Mouse (Mus musculus) skeletal muscle tissue, adult 2 months (tissue): ENCODE results near the gene Krtap4-6.
"Not testable (repeated sequence)": the region's sequence is repeated elsewhere in the genome, so short reads cannot be mapped to it uniquely, and the experiment has no call there.

Experiments used
- DNase-seq: peaks from one replicate; pipeline ENCODE4 v3.0.0-alpha.2; 2012; ENCODE audit warnings: low read depth, low spot score

Krtap4-6 gene

DNA sequence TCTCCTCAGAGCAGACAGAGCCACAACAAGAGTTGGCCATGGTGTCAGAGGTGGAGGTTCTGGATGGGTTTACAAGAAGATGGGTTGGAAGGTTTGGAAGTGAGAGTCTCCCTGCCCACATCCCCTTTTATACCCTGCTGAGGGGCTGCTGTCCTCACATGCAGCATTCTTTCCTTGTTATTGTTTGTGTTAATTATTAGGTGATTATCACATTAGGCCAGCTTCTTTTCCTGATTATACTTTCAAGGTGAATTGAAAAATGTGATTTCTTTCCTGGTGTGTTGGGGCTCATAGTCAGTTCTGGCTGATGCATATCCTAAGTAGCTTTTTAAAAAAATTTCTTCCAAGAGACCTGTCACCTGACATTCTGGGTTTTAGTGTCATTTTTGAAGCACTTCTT is at the start of gene Krtap4-6:
Gene Krtap4-6 (minus strand): TSS at position 101 of the 400 bp plus-strand sequence.
- DNase-seq = no peak

DNA sequence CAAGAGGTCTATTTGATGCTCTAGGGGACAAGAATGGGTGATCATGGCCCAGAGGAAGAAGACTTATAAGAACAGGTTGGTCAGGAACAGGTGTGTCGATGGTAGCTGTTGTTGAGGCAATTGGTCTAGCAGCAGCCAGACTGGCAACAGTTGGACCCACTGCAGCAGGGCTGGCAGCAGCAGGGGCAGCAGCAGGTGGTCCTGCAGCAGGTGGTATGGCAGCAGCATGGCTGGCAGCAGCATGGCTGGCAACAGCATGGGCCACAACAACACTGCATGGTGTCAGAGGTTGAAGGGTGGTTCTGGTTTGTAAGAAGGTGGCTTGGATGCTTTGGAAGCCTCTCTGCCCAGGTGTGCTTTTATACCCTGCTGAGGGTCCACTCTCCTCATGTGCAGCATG is 24.7 kb upstream of the Krtap4-6 start, which contains the start of gene Gm14190:
Gene Gm14190 (minus strand): TSS at position 278 of the 400 bp plus-strand sequence.
- DNase-seq = no peak

DNA sequence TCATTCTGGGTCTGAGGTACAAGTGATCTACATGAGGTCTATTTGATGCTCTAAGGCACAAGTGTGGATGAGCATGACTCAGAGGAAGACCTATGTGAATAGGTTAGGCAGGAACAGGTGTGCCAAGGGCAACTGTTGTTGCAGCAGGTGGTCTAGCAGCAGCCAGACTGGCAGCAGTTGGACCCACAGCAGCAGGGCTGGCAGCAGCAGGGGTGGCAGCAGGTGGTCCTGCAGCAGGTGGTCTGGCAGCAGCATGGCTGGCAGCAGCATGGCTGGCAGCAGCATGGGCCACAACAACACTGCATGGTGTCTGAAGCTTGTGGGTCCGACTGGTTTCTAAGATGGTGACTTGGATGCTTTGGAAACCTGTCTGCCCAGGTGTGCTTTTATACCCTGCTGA is 19.5 kb upstream of the Krtap4-6 start:
- not testable (repeated sequence) for DNase-seq

DNA sequence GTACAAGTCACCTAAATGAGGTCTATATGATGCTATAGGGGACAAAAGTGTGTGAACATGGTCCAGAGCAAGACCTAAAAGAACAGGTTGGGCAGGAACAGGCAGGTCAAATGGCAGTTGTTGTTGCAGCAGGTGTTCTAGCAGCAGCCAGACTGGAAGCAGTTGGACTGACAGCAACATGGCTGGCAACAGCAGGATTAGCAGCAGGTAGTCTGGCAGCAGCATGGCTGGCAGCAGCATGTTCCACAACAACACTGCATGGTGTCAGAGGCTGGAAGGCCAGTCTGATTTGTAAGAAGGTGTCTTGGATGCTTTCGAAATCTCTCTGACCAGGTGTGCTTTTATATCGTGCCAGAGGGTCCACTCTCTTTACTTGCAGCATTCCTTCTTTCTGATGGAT is 17.7 kb upstream of the Krtap4-6 start:
- no peak for DNase-seq

DNA sequence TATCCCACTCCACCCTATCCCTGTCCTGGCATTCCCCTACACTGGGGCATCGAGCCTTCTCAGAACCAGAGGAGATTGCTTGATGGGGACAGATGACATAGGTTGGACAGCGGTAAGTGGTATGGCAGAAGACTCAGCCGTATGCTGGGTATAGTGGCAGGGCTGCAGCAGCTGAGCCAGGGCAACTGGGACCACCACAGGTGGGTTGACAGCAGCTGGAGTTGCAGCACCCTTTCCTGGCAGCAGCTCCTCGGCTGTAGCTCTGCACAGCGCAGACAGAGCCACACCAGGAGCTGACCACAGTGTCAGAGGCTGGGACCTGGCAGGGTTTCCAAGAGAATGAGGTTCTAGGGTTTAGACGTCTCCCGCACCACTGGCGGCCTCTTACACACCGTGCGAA is 3.0 kb downstream of the Krtap4-6 start:
- DNase-seq = no peak

DNA sequence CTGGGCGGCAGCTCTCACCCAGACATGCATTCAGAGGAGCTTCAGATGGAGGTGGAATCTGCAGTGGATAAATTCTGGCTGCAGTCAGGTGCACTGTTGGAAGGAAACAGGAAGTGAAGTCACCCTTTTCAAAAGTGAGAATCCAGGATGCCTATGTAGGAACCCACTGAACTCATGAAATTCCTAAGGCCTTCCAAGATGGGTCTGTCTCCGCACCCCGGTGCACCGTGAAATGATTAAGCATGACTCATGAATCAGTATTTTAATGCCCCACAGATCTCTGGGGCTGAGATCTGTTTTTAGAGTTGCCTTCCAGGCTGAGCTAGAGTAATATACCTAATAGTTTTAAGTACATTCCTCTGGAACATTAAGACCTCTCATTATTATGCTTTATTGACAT is 6.5 kb downstream of the Krtap4-6 start:
- DNase-seq = no peak

DNA sequence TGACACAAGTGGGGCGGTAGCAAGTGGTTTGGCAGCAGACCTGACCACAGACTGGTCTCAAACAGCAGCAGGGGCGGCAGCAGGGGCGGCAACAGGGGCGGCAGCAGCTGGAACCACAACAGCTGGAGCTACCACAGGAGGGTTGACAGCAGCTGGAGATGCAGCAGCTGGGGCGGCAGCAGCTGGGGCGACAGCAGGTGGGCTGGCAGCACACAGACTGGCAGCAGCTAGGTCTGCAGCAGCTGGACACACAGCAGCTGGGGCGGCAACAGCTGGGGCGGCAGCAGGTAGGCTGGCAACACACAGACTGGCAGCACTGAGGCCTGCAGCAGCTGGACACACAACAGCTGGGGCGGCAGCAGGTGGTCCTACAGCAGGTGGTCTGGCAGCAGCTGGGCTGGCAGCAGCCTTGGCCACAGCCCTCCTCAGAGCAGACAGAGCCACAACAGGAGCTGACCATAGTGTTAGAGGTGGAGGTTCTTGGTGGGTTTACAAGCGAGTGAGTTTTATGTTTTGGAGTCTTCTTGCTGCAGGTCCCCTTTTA is 7.2 kb downstream of the Krtap4-6 start, which contains the start of gene Gm11563:
Gene Gm11563 (minus strand): TSS at position 494 of the 544 bp plus-strand sequence.
- DNase-seq = not testable (repeated sequence)

DNA sequence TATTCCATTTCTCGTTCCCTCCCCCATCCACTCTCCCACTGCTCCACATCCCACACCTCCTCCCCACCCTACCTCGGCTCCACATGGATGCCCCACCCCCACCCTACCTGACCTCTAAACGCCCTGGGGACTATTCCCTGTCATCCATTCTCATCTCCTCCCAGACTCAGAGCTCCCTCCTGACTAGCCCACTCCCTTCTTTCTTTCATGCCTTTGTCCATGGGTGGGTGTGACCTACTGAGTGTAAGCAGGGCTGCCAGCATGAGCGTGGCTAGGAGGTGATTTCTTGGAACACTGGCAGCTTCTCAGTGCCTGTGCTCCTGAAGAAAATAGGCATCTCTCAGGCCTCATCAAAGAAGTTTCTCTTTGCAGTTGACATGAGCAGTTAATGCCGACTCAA is 8.7 kb downstream of the Krtap4-6 start:
- DNase-seq = no peak

DNA sequence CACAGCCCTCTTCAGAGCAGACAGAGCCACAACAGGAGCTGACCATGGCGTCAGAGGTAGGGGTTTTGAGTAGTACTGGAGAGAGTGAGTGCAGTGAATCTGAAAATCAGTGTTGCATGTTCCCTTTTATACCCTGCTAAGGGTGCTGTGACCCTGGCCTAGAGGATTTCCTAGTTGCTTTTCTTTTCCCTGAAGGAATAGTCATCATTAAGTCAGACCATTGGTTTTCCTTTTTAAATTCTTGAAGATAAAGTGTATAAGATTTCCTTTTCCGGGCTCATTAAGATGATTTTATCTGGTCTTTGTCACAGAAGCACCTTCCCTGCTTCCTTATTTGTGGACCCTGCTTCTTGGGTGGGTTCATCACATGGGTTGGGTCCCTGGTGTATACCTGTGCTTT is 15.6 kb downstream of the Krtap4-6 start, which contains the start of gene Gm11555:
Gene Gm11555 (minus strand): TSS at position 101 of the 400 bp plus-strand sequence.
- DNase-seq = no peak

DNA sequence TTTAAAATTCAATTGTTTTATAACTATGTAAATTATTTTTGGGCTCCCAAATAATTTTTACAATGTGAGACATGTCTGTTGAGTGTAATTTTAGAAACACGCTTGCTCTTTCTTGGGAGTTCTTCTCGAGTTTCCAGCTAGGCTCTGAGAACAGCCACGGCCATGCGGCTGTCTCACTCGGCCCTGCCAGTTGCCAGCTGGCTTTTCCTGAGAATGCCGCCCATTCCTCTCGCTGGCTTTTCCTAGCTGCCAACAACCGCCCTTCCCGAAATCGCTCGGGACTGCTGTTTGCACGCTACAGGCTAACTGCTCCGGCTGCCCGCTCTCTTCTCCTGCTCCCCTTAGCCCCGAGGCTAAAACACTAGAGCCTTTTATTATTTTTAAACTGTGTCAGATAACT is 19.3 kb downstream of the Krtap4-6 start:
- DNase-seq = no peak

DNA sequence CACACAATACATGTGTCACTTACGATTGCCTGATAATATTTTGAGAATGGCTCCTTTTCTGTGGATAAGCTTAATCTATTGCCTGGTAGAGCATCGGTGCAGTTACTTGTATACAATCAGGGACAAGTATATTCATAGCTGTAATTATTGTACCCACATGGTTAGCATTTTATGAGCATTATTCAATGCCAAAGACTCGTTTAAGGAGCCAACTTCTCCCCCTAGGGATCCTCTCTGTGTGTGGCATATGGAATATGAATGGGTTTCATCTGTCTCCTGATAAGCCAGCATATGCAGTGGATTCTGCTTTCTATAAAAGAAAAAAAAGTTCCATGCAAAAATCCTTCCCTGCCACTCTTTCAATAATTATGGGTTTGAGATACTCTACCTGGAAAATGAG is 21.4 kb downstream of the Krtap4-6 start:
- DNase-seq = no peak

DNA sequence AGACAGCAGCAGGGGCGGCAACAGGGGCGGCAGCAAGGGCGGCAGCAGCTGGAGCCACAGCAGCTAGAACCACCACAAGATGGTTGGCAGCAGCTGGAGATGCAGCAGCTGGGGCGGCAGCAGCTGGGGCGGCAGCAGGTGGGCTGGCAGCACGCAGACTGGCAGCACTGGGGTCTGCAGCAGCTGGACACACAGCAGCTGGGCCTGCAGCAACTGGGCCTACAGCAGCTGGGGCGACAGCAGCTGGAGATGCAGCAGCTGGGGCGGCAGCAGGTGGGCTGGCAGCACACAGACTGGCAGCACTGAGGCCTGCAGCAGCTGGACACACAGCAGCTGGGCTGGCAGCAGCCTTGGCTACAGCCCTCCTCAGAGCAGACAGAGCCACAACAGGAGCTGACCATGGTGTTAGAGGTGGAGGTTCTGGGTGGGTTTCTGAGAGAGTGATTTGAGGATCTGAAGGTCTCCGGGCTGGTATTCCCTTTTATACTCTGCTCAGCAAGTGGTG is 22.1 kb downstream of the Krtap4-6 start, which contains the start of gene Krtap4-7:
Gene Krtap4-7 (minus strand): TSS at position 455 of the 505 bp plus-strand sequence.
- DNase-seq = not testable (repeated sequence)

DNA sequence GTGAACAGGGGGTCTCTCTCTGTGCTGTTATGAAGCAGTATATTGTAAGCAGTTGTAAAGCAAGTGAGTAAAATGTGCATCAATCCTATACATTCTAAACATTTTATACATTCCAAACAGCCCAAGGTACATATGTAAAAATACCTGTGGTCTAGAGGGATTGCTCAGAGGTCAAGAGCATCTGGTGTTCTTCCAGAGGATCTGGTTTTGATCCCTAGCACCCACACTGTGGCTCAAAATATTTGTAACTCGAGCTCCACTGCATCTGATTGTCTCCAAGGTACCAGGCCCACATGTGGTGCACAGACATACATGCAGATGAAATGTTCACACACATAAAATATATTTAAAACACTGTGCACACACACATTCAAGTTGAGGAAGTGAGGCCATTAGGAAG is 24.8 kb downstream of the Krtap4-6 start:
- no peak for DNase-seq

DNA sequence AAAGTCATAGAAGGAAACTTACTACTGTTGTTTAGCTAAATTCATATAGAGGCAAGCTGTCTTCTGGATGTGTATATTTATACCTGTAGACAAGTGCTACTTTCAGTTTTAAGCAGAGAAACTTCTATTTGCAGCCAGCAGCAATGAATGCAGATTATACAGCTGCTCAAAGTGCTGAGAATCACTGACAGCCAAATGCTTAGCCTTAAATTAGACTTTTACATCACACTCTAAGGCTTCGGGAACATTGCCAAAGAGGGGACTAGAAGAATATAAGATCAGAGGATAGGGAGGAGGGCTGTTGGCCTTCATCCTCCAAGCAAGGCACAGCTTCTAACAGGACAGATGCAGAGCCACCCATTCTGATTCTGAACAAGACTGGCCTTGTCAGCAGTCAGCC is 28.7 kb downstream of the Krtap4-6 start:
- no peak for DNase-seq

DNA sequence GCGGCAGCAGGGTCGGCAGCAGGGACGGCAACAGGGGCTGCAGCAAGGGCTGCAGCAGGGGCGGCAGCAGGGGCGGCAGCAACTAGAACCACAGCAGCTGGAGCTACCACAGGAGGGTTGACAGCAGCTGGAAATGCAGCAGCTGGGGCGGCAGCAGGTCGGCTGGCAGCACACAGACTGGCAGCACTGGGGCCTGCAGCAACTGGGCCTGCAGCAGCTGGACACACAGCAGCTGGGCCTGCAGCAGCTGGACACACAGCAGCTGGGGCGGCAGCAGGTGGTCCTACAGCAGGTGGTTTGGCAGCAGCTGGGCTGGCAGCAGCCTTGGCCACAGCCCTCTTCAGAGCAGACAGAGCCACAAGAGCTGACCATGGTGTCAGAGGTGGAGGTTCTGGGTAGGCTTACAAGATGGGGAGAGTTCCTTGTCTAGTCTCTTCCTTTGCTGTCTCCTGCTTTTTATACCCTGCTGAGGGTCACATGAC is 31.1 kb downstream of the Krtap4-6 start, which contains the start of gene Krtap4-2:
Gene Krtap4-2 (minus strand): TSS at position 432 of the 482 bp plus-strand sequence.
- DNase-seq = no peak

DNA sequence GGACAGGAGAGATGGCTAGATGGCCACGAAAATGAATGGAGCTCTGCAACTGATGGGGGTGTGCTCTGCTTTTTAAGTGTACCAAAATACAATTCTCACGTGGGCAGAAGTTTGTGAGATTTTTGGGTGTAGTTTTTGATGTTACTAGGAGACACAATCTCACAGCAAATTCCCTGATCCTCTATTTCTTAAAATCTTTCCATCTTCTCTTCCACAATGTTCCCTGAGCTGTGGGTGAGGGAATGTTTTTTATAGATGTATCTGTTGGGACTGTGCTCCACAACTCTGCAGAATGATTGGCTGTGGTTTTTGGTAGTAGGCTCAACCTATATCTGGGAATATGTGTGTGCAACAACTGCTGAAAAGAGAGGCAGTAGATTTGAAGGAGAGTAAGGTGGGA is 32.5 kb downstream of the Krtap4-6 start:
- DNase-seq = no peak

DNA sequence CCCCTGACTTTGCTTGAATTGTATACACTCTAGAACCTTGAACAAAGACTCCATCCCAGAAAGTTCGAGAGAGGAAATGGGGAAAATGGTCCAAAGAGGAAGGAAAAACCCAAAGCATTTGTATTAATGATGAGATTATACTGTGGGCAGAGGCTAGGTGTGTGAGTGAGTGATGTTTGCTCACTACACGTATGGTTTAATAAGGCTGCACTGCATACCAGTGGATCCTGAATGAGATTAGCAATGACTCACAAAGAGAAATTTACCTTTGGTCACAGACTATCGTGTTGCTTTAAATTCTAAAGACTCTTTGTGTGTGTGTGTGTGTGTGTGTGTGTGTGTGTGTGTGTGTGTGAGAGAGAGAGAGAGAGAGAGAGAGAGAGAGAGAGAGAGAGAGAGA is 34.9 kb downstream of the Krtap4-6 start:
- no peak for DNase-seq

DNA sequence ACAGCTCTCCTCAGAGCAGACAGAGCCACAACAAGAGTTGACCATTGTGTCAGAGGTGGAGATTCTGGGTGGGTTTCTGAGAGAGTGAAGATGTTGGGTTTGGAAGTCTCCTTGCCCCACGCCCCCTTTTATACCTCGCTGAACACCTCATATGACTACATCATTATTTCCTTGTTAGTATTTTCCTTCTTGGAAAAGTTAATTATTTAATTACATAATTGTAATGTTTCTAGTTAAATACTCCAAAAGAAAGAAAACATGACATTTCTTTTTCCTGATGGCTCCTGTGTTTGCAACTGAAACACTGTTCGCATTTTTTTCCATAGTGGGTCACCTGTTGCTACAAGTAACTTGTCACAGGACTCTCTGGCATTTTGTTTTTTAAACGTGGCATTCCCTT is 37.6 kb downstream of the Krtap4-6 start, which contains the start of gene Krtap4-1:
Gene Krtap4-1 (minus strand): TSS at position 101 of the 400 bp plus-strand sequence.
- no peak for DNase-seq

DNA sequence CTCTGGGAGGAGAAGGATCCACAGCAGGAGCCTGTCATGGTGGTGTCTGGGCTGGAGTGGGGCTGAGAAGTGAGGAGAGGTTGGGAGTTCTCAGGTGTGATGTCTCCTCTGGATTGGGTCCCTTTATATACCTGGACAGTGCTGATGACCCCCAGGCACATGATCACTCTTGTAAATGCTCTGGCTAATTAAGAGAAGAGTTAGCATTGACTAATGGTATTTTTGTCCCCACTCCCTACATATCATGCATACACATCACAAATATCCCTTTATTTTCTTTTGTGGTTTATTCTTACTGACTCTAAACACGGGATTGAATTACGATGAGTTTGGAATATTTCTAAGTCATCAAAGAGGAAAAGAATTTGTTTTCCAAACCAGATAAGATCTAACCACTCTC is 45.4 kb downstream of the Krtap4-6 start, which contains the start of gene Gm11562:
Gene Gm11562 (minus strand): TSS at position 101 of the 400 bp plus-strand sequence.
- DNase-seq = no peak
